Mouse (Mus musculus) lung, postnatal 4 days (tissue): ENCODE results near the gene Isy1.
"Not testable (repeated sequence)": the region's sequence is repeated elsewhere in the genome, so short reads cannot be mapped to it uniquely, and the experiment has no call there.

Experiments
- DNase-seq, 2 experiments: peaks; one replicate each; pipeline ENCODE4 v3.0.0; 2021

Gene Isy1

GRCm38 (mm10) chr6:87776663-87777062 lies 61.9 kb downstream of the Isy1 start:
- no peak for DNase-seq

GRCm38 (mm10) chr6:87775588-87776245 lies 62.9 kb downstream of the Isy1 start:
- DNase-seq, result no peak

GRCm38 (mm10) chr6:87774909-87775308 lies 63.7 kb downstream of the Isy1 start:
- DNase-seq, result no peak

- no peak for DNase-seq
Measured at GRCm38 (mm10) chr6:87774466-87774865, 64.1 kb downstream of the Isy1 start.

- no peak for DNase-seq
Measured at GRCm38 (mm10) chr6:87770626-87771025, 68.0 kb downstream of the Isy1 start.

- DNase-seq, result not testable (repeated sequence)
Measured at GRCm38 (mm10) chr6:87764296-87764695, 74.3 kb downstream of the Isy1 start.
